Mouse (Mus musculus): ENCODE measurements around the gene Ccndbp1. TPM values are rescaled to one million over a fixed set of nuclear protein-coding genes. Genes with fewer than 3 reads are reported as not detected.

The Ccndbp1 gene
- total and polyA plus RNA-seq, 3 experiments = 23.4 to 38.8 (median 33.4) TPM

DNA sequence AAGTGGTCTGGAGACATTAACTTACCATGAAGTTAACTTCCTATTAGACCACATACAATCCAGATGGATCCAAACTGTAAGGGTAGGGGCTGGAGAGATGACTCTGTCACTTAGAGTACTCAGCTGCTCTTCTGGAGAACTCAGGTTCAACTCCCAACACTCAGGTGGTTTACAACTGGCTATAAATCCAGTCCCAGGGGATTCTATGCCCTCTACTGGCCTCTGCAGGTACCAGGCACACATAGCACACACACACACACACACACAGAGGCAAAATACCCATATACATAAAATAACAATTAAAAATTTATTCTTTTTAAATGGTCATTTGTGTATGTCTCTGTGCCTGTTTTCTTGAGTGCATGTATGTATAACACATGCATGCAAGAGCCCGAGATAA, 31.2 kb downstream of the Ccndbp1 start:
- Histone ChIP-seq H3K27ac (ENCODE audit: insufficient read depth, low read depth) (no peak overlapping the region), H3K36me3 (replicated peaks in 1 of 2; ENCODE audit: control insufficient read depth in 1 of 2, insufficient read depth in 1 of 2, low read length in 1 of 2) (no peaks in the 10 kb centered on the region), H3K27me3 (replicated peaks) (no peaks in the 10 kb centered on the region), H3K4me1 (ENCODE audit: control insufficient read depth in 1 of 2, insufficient read depth in 2 of 2) (no peaks in the 10 kb centered on the region; a peak in 1 of 4 replicates), H3K4me2 (ENCODE audit: insufficient read depth, low read depth, poor library complexity, severe bottlenecking) (no peak overlapping the region), H3K9ac (ENCODE audit: insufficient read depth, low read depth) (no peak overlapping the region), H3K9me3 (replicated peaks; ENCODE audit: low read length) (no peaks in the 10 kb centered on the region), H3K4me3 (replicated peaks in 1 of 3; ENCODE audit: low read depth in 2 of 3, low read length in 2 of 3, poor library complexity in 1 of 3) (no peak overlapping the region), H3K79me2 (replicated peaks; ENCODE audit: control insufficient read depth, extremely low read depth, insufficient read depth, poor library complexity, severe bottlenecking) (no peaks in the 10 kb centered on the region)
- in situ Hi-C loops (cut with MboI; ENCODE audit: low pct_ligation_motif_present, low pct_unique_long_range_greater_than_20kb, low sequenced_read_pairs) = no loop called here
- DNase-seq (ENCODE audit: extremely low read depth) = no peak
- dilution Hi-C loops (cut with MboI; ENCODE audit: extremely low pct_ligation_motif_present, extremely low pct_unique_long_range_greater_than_20kb, low sequenced_read_pairs) = no loop called here
- TF ChIP-seq ETS1 (conservative IDR thresholded peaks at IDR 0.05; ENCODE audit: low read depth, low read length) (no peak), RCOR1 (conservative IDR thresholded peaks at IDR 0.05; ENCODE audit: low read depth, low read length) (no peak), MEF2A (IDR thresholded peaks at IDR 0.05; ENCODE audit: borderline replicate concordance, low read depth, low read length) (no peak), SMC3 (IDR thresholded peaks at IDR 0.05; ENCODE audit: low read depth, low read length) (no peak), MXI1 (IDR thresholded peaks at IDR 0.05; ENCODE audit: low read depth, low read length) (no peak), SIN3A (IDR thresholded peaks at IDR 0.05; ENCODE audit: low read length) (no peak), MAX (IDR thresholded peaks at IDR 0.05; ENCODE audit: low read length) (no peak), CTCF (conservative IDR thresholded peaks at IDR 0.05 in 1 of 2, IDR thresholded peaks at IDR 0.05 in 1 of 2; ENCODE audit: low read depth in 2 of 2, low read length in 2 of 2) (peak in 1 of 2 experiments; percentile 30; a peak in 2 of 4 replicates)

DNA sequence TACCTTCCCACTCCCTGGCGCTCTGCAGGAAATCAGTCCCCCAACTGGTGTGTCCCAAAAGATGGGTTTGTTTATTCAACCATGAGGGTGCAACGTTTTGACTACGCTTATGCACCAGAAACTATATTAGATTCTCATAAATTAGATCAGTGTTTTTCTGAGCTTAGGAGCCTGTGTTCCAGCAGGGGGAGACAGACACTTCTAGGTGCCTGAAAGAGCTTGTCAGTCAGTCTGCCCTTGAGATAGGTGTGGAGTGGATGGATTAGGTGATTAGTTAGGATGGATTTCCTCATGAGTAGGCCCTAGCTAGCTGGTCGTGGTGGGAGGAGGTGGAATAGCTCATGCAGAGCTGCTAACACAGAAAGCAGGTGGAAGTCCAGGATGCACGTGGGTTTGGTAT, 32.9 kb downstream of the Ccndbp1 start:
- H3K27me3 ChIP-seq (replicated peaks) = peaks cover 3% of the 10 kb centered on the region
- H3K27ac ChIP-seq (ENCODE audit: insufficient read depth, low read depth) = no peak overlapping the region
- H3K4me3 ChIP-seq (replicated peaks in 1 of 3; ENCODE audit: low read depth in 2 of 3, low read length in 2 of 3, poor library complexity in 1 of 3) = no peak overlapping the region
- peak; percentile 79 for TF ChIP-seq SMC3 (IDR thresholded peaks at IDR 0.05; ENCODE audit: low read depth, low read length)
- peak; percentile 9; the same call in 1 of the 2 replicates for TF ChIP-seq ZC3H11A (IDR thresholded peaks at IDR 0.05; ENCODE audit: low read depth, low read length)
- no peak for TF ChIP-seq KAT2A (IDR thresholded peaks at IDR 0.05; ENCODE audit: insufficient replicate concordance, low read length)
- no peak for TF ChIP-seq POLR2AphosphoS2 (IDR thresholded peaks at IDR 0.05; ENCODE audit: low read depth, low read length)
- TF ChIP-seq CTCF (conservative IDR thresholded peaks at IDR 0.05 in 1 of 2, IDR thresholded peaks at IDR 0.05 in 1 of 2; ENCODE audit: low read depth in 2 of 2, low read length in 2 of 2) = peak; percentile 52 to 80; a peak in 3 of 4 replicates
- TF ChIP-seq TCF12 (IDR thresholded peaks at IDR 0.05; ENCODE audit: low read depth, low read length) = no peak
- peak; percentile 75 for TF ChIP-seq RAD21 (IDR thresholded peaks at IDR 0.05; ENCODE audit: low read depth, low read length)
- no peak for TF ChIP-seq MAX (IDR thresholded peaks at IDR 0.05; ENCODE audit: low read length)
- no peak for TF ChIP-seq MAFK (IDR thresholded peaks at IDR 0.05; ENCODE audit: insufficient replicate concordance, low read length)
- TF ChIP-seq MYC (IDR thresholded peaks at IDR 0.05; ENCODE audit: low read depth, low read length) = no peak
- H3K9me3 ChIP-seq (replicated peaks; ENCODE audit: low read length) = no peaks in the 10 kb centered on the region
- no peak overlapping the region for H3K4me2 ChIP-seq (ENCODE audit: insufficient read depth, low read depth, poor library complexity, severe bottlenecking)
- no peaks in the 10 kb centered on the region for H3K79me2 ChIP-seq (replicated peaks; ENCODE audit: control insufficient read depth, extremely low read depth, insufficient read depth, poor library complexity, severe bottlenecking)
- no peaks in the 10 kb centered on the region for H3K36me3 ChIP-seq (replicated peaks in 1 of 2; ENCODE audit: control insufficient read depth in 1 of 2, insufficient read depth in 1 of 2, low read length in 1 of 2)
- peak; percentile 35 for DNase-seq (ENCODE audit: extremely low read depth)
- in situ Hi-C loops (cut with MboI; ENCODE audit: low pct_ligation_motif_present, low pct_unique_long_range_greater_than_20kb, low sequenced_read_pairs) = loop anchor here (10.0 kb wide), 1 partner anchor 54 kb away; no protein-coding TSS in a partner anchor
- H3K9ac ChIP-seq (ENCODE audit: insufficient read depth, low read depth) = no peak overlapping the region
- no peaks in the 10 kb centered on the region; a peak in 1 of 4 replicates for H3K4me1 ChIP-seq (ENCODE audit: control insufficient read depth in 1 of 2, insufficient read depth in 2 of 2)
- dilution Hi-C loops (cut with MboI; ENCODE audit: extremely low pct_ligation_motif_present, extremely low pct_unique_long_range_greater_than_20kb, low sequenced_read_pairs) = no loop called here

Data from CH12.LX (cell line).